8 mouse cellular contexts compared by ENCODE assay signal in the genomic region with DNA sequence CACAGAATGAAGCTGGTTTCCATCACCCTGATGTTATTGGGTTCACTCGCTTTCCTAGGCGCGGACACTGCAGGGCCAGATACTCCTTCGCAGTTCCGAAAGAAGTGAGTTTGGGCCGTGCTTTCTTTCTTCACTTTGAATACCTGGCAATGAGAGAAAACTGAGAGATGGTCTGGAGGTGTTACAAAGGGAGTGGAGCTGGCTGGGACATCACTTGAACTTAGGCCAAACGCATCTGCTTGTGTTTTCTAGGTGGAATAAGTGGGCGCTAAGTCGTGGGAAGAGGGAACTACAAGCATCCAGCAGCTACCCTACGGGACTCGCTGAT. TPM values are rescaled to one million over a fixed set of nuclear protein-coding genes. Genes with fewer than 3 reads are reported as not detected.
DNase-seq lines count a peak whose midpoint lies in the region; ATAC-seq and TF ChIP-seq lines count a peak whose summit lies in the region.

No protein-coding gene starts in this region.

- H3K4me1 ChIP-seq in heart, embryonic 15.5 days (replicated peaks): peaks cover 71% of the 10 kb centered on the region
- peaks cover 14% of the 10 kb centered on the region for H3K4me1 ChIP-seq in bone marrow macrophage, adult 2 months (ENCODE audit: control insufficient read depth, insufficient read depth, low read length)
- peaks cover 45% of the 10 kb centered on the region for H3K4me1 ChIP-seq in hindbrain, embryonic 12.5 days
- H3K4me1 ChIP-seq in midbrain, embryonic 12.5 days: peaks cover 35% of the 10 kb centered on the region

- peak overlapping the region; percentile 62 for H3K4me3 ChIP-seq in heart, embryonic 15.5 days
- H3K4me3 ChIP-seq in bone marrow macrophage, adult 2 months (ENCODE audit: insufficient read depth, low read length): peak overlapping the region; percentile 47
- H3K4me3 ChIP-seq in hindbrain, embryonic 12.5 days: peak overlapping the region; percentile 40
- peak overlapping the region; percentile 45 for H3K4me3 ChIP-seq in midbrain, embryonic 12.5 days

- no peak for TF ChIP-seq POLR2A in bone marrow macrophage, adult 2 months (IDR thresholded peaks at IDR 0.05; ENCODE audit: borderline replicate concordance, low read depth, low read length)

- no peaks in the 10 kb centered on the region for H3K36me3 ChIP-seq in heart, embryonic 15.5 days
- H3K36me3 ChIP-seq in hindbrain, embryonic 12.5 days: no peaks in the 10 kb centered on the region
- H3K36me3 ChIP-seq in midbrain, embryonic 12.5 days: no peaks in the 10 kb centered on the region

- DNase-seq in heart, adult 8-10 months (ENCODE audit: low spot score): no peak
- DNase-seq in spleen, postnatal 10 days (ENCODE audit: low spot score in 2 of 2): no peak
- no peak for DNase-seq in frontal cortex, postnatal 25 days (ENCODE audit: low spot score in 2 of 2)
- DNase-seq in testis, postnatal 10 days (ENCODE audit: low spot score): no peak

- H3K9ac ChIP-seq in heart, embryonic 15.5 days: peak overlapping the region; percentile 67
- H3K9ac ChIP-seq in hindbrain, embryonic 12.5 days: no peak overlapping the region
- peak overlapping the region; percentile 46 for H3K9ac ChIP-seq in midbrain, embryonic 12.5 days (replicated peaks)

- H3K9me3 ChIP-seq in heart, embryonic 15.5 days (replicated peaks): no peaks in the 10 kb centered on the region
- no peaks in the 10 kb centered on the region for H3K9me3 ChIP-seq in hindbrain, embryonic 12.5 days (replicated peaks)
- no peaks in the 10 kb centered on the region for H3K9me3 ChIP-seq in midbrain, embryonic 12.5 days

- peak overlapping the region; percentile 91 for H3K4me2 ChIP-seq in heart, embryonic 15.5 days
- peak overlapping the region; percentile 78 for H3K4me2 ChIP-seq in hindbrain, embryonic 12.5 days (replicated peaks)
- peak overlapping the region; percentile 76 for H3K4me2 ChIP-seq in midbrain, embryonic 12.5 days (replicated peaks)

- peaks cover 20% of the 10 kb centered on the region; the same call in 1 of the 2 replicates for H3K27me3 ChIP-seq in heart, embryonic 15.5 days
- H3K27me3 ChIP-seq in hindbrain, embryonic 12.5 days: peaks cover 87% of the 10 kb centered on the region
- peaks cover 90% of the 10 kb centered on the region for H3K27me3 ChIP-seq in midbrain, embryonic 12.5 days

- under 1% methylated on average over 11 of the region's 11 CpGs for WGBS in heart, embryonic 15.5 days
- 2% methylated on average over 11 of the region's 11 CpGs for WGBS in hindbrain, embryonic 12.5 days
- WGBS in midbrain, embryonic 12.5 days: 2% methylated on average over 11 of the region's 11 CpGs

- no peak for ATAC-seq in heart, embryonic 15.5 days (replicated peaks; ENCODE audit: insufficient number of reproducible peaks, insufficient read depth, low FRiP score, low read depth)
- ATAC-seq in hindbrain, embryonic 12.5 days (ENCODE audit: low FRiP score): no peak
- ATAC-seq in midbrain, embryonic 12.5 days (ENCODE audit: low FRiP score, low read depth): no peak

- peak overlapping the region; percentile 61; the same call in 1 of the 2 replicates for H3K27ac ChIP-seq in heart, embryonic 15.5 days
- H3K27ac ChIP-seq in bone marrow macrophage, adult 2 months (ENCODE audit: insufficient read depth, low read depth, low read length): no peak overlapping the region
- H3K27ac ChIP-seq in hindbrain, embryonic 12.5 days: no peak overlapping the region
- H3K27ac ChIP-seq in midbrain, embryonic 12.5 days (replicated peaks): no peak overlapping the region

- no peak for TF ChIP-seq CTCF in bone marrow macrophage, adult 2 months (IDR thresholded peaks at IDR 0.05; ENCODE audit: low read depth, low read length)

RNA-seq across cellular contexts. Expression of a gene that starts 0.8 kb away (rescaled TPM):
- 18.4 and 20.5 TPM in 2 replicates for polyA plus RNA-seq in heart, embryonic 15.5 days (2015; fragmentation: Nextera tagmentation; extraction: Ambion mirVana)
- 10 to 100 TPM in 3 of 4 experiments, 1 to 10 TPM in 1; 9.6 to 15.8 (median 12.2) TPM for total RNA-seq in heart, adult 8-10 months (2022)
- not detected in 2 replicates for polyA plus RNA-seq in bone marrow macrophage, adult 2 months (2012; ENCODE audit: insufficient read depth, insufficient read length, missing spikeins)
- polyA plus RNA-seq in hindbrain, embryonic 12.5 days (2016; fragmentation: Nextera tagmentation; extraction: Ambion mirVana): 4.0 and 4.2 TPM in 2 replicates
- 3.5 and 3.9 TPM in 2 replicates for polyA plus RNA-seq in midbrain, embryonic 12.5 days (2016; fragmentation: Nextera tagmentation; extraction: Ambion mirVana)

RNA-seq across cellular contexts. Expression of a gene that starts 13.5 kb away (rescaled TPM):
- 30.8 TPM in 2 replicates for polyA plus RNA-seq in heart, embryonic 15.5 days (2015; fragmentation: Nextera tagmentation; extraction: Ambion mirVana)
- total RNA-seq in heart, adult 8-10 months (2022): 10 to 100 TPM; 36.1 to 45.7 (median 40.7) TPM
- polyA plus RNA-seq in bone marrow macrophage, adult 2 months (2012; ENCODE audit: insufficient read depth, insufficient read length, missing spikeins): 48.1 and 49.9 TPM in 2 replicates
- polyA plus RNA-seq in hindbrain, embryonic 12.5 days (2016; fragmentation: Nextera tagmentation; extraction: Ambion mirVana): 56.0 and 61.8 TPM in 2 replicates
- 55.8 and 57.7 TPM in 2 replicates for polyA plus RNA-seq in midbrain, embryonic 12.5 days (2016; fragmentation: Nextera tagmentation; extraction: Ambion mirVana)
